16 mouse cellular contexts compared by ENCODE assay signal in genomic region chr14:12296391-12296790, GRCm38 (mm10). TPM values are rescaled to one million over a fixed set of nuclear protein-coding genes. Genes with fewer than 3 reads are reported as not detected.
DNase-seq lines count a peak whose midpoint lies in the region; ATAC-seq and TF ChIP-seq lines count a peak whose summit lies in the region.
"Had no signal": no experiment of that assay in that cellular context is flagged by ENCODE, and none has a peak within 500 bp of the region (broad histone marks: within the 10 kb centered on the region; RNA-seq: fewer than 3 reads in every experiment).

No protein-coding gene starts in this region.

- WGBS in forebrain, embryonic 14.5 days, result 68% methylated on average over 7 of the region's 7 CpGs
- WGBS in forebrain, embryonic 12.5 days, result 90% methylated on average over 7 of the region's 7 CpGs
- 90% methylated on average over 7 of the region's 7 CpGs for WGBS in stomach, postnatal 0 days

- TF ChIP-seq EP300 in stomach, postnatal 0 days (optimal IDR thresholded peaks at IDR 0.05), result no peak

- no peak overlapping the region for H3K9ac ChIP-seq in forebrain, embryonic 14.5 days (ENCODE audit: low read length)
- H3K9ac ChIP-seq in forebrain, embryonic 12.5 days, result no peak overlapping the region
- no peak overlapping the region for H3K9ac ChIP-seq in stomach, postnatal 0 days (ENCODE audit: low read length)
- H3K9ac ChIP-seq: liver, embryonic 13.5 days had no signal

- no peak overlapping the region for H3K4me2 ChIP-seq in forebrain, embryonic 14.5 days (ENCODE audit: low read length)
- no peak overlapping the region for H3K4me2 ChIP-seq in forebrain, embryonic 12.5 days
- H3K4me2 ChIP-seq in stomach, postnatal 0 days (replicated peaks; ENCODE audit: low read depth), result no peak overlapping the region
- H3K4me2 ChIP-seq: liver, embryonic 13.5 days had no signal

- peak; percentile 35; the same call in 1 of the 2 replicates for ATAC-seq in forebrain, embryonic 14.5 days
- no peak for ATAC-seq in forebrain, embryonic 12.5 days (ENCODE audit: low FRiP score)
- no peak for ATAC-seq in stomach, postnatal 0 days (ENCODE audit: low FRiP score, low TSS enrichment)

- peak; percentile 45 for DNase-seq in forebrain, embryonic 14.5 days (ENCODE audit: low spot score)
- DNase-seq in frontal cortex, postnatal 10 days (ENCODE audit: low spot score in 2 of 2), result peak; percentile 46 to 50
- peak; percentile 74 to 83 for DNase-seq in left cerebral cortex, adult 18-20 months (ENCODE audit: low spot score in 2 of 2)
- DNase-seq in right cerebral cortex, postnatal 4 days, result peak; percentile 6
- no peak for DNase-seq in heart, adult 8-10 months (ENCODE audit: low spot score)
- no peak for DNase-seq in ovary, adult 18-20 months (ENCODE audit: low spot score)
- DNase-seq in stomach, postnatal 0 days (ENCODE audit: low spot score), result no peak
- DNase-seq: kidney, postnatal 14 days; liver, embryonic 13.5 days; thymus, adult 18-20 months had no signal

- H3K36me3 ChIP-seq in forebrain, embryonic 14.5 days (ENCODE audit: control insufficient read depth, insufficient read depth, low read length), result peaks cover 3% of the 10 kb centered on the region
- H3K36me3 ChIP-seq in forebrain, embryonic 12.5 days (replicated peaks), result peaks cover 4% of the 10 kb centered on the region
- H3K36me3 ChIP-seq in stomach, postnatal 0 days (ENCODE audit: control insufficient read depth, insufficient read depth, low read length), result 0 out of 2 replicates have a peak, but pooled peaks cover 2% of the 10 kb centered on the region

- TF ChIP-seq CTCF in stomach, postnatal 0 days (IDR thresholded peaks at IDR 0.05; ENCODE audit: low read depth), result no peak

- no peak overlapping the region for H3K4me3 ChIP-seq in forebrain, embryonic 14.5 days (ENCODE audit: low read depth, low read length)
- H3K4me3 ChIP-seq in forebrain, embryonic 12.5 days (replicated peaks), result no peak overlapping the region
- no peak overlapping the region for H3K4me3 ChIP-seq in stomach, postnatal 0 days (ENCODE audit: low read depth, low read length)
- H3K4me3 ChIP-seq: erythroblast, embryonic 14.5 days; liver, embryonic 13.5 days had no signal

- no peak overlapping the region for H3K27ac ChIP-seq in forebrain, embryonic 14.5 days (ENCODE audit: low read depth, low read length)
- no peak overlapping the region for H3K27ac ChIP-seq in forebrain, embryonic 12.5 days
- no peak overlapping the region for H3K27ac ChIP-seq in stomach, postnatal 0 days (replicated peaks)
- H3K27ac ChIP-seq: liver, embryonic 13.5 days; macrophage had no signal

- H3K4me1 ChIP-seq in forebrain, embryonic 14.5 days (ENCODE audit: control insufficient read depth, insufficient read depth, low read length), result no peaks in the 10 kb centered on the region
- H3K4me1 ChIP-seq in forebrain, embryonic 12.5 days, result peaks cover 8% of the 10 kb centered on the region
- H3K4me1 ChIP-seq in stomach, postnatal 0 days (replicated peaks; ENCODE audit: control insufficient read depth, insufficient read depth), result no peaks in the 10 kb centered on the region
- H3K4me1 ChIP-seq: liver, embryonic 13.5 days had no signal

- H3K27me3 ChIP-seq in forebrain, embryonic 14.5 days (replicated peaks; ENCODE audit: control insufficient read depth, insufficient read depth, low read length), result no peaks in the 10 kb centered on the region
- no peaks in the 10 kb centered on the region for H3K27me3 ChIP-seq in forebrain, embryonic 12.5 days
- H3K27me3 ChIP-seq in stomach, postnatal 0 days (ENCODE audit: control insufficient read depth, insufficient read depth, low read length), result no peaks in the 10 kb centered on the region
- H3K27me3 ChIP-seq: liver, embryonic 13.5 days had no signal

- no peaks in the 10 kb centered on the region for H3K9me3 ChIP-seq in forebrain, embryonic 14.5 days (replicated peaks; ENCODE audit: control insufficient read depth, low read length)
- no peaks in the 10 kb centered on the region for H3K9me3 ChIP-seq in forebrain, embryonic 12.5 days
- no peaks in the 10 kb centered on the region for H3K9me3 ChIP-seq in stomach, postnatal 0 days (ENCODE audit: control insufficient read depth, low read length)
- H3K9me3 ChIP-seq: liver, embryonic 13.5 days had no signal

RNA-seq across cellular contexts. Expression of gene 3830406C13Rik, which starts 12.4 kb away (rescaled TPM):
- 44.0 and 44.7 TPM in 2 replicates for polyA plus RNA-seq in forebrain, embryonic 14.5 days (2014; fragmentation: Nextera tagmentation; extraction: Ambion mirVana)
- polyA plus RNA-seq in forebrain, embryonic 12.5 days (2016; fragmentation: Nextera tagmentation; extraction: Ambion mirVana), result 33.9 and 37.8 TPM in 2 replicates
- total RNA-seq in left cerebral cortex, adult 18-20 months (2021), result 10 to 100 TPM; 29.1 to 29.2 TPM
- total RNA-seq in heart, adult 8-10 months (2022), result 10 to 100 TPM; 18.2 to 24.6 (median 21.4) TPM
- 48.9 and 54.5 TPM in 2 replicates for polyA plus RNA-seq in stomach, postnatal 0 days (2015; fragmentation: Nextera tagmentation; extraction: Ambion mirVana)

RNA-seq across cellular contexts. Expression of gene Gm49355, which starts 12.6 kb away (rescaled TPM):
- 0.15 and 0.18 TPM in 2 replicates for polyA plus RNA-seq in forebrain, embryonic 14.5 days (2014; fragmentation: Nextera tagmentation; extraction: Ambion mirVana)
- 0.13 and 0.37 TPM in 2 replicates for polyA plus RNA-seq in forebrain, embryonic 12.5 days (2016; fragmentation: Nextera tagmentation; extraction: Ambion mirVana)
- under 1 TPM; 0.12 to 0.49 TPM for total RNA-seq in left cerebral cortex, adult 18-20 months (2021)
- under 1 TPM in 3 of 4 experiments, not detected in 1; 0.09 to 0.16 (median 0.11) TPM for total RNA-seq in heart, adult 8-10 months (2022)
- 0.16 and 0.22 TPM in 2 replicates for polyA plus RNA-seq in stomach, postnatal 0 days (2015; fragmentation: Nextera tagmentation; extraction: Ambion mirVana)
- polyA plus RNA-seq: erythroblast, embryonic 14.5 days had no signal

RNA-seq across cellular contexts. Expression of gene Fezf2, which starts 51.6 kb away (rescaled TPM):
- polyA plus RNA-seq in forebrain, embryonic 14.5 days (2014; fragmentation: Nextera tagmentation; extraction: Ambion mirVana), result 69.6 and 81.3 TPM in 2 replicates
- 46.8 and 52.6 TPM in 2 replicates for polyA plus RNA-seq in forebrain, embryonic 12.5 days (2016; fragmentation: Nextera tagmentation; extraction: Ambion mirVana)
- 10 to 100 TPM; 26.4 to 33.2 TPM for total RNA-seq in left cerebral cortex, adult 18-20 months (2021)
- total RNA-seq in heart, adult 8-10 months (2022), result not detected
- not detected in 2 replicates for polyA plus RNA-seq in stomach, postnatal 0 days (2015; fragmentation: Nextera tagmentation; extraction: Ambion mirVana)
- total RNA-seq: adrenal gland, adult 18-20 months; MEL had no signal
- polyA plus RNA-seq: erythroblast, embryonic 14.5 days; liver, embryonic 13.5 days; macrophage; neural tube, embryonic 11.5 days had no signal

Comparison
In these comparisons a context has a peak if more than half of its experiments do, and no peak if none do; other contexts are left out.
1. DNase-seq: peak in forebrain, embryonic 14.5 days (single experiment), frontal cortex, postnatal 10 days (2 of 2), left cerebral cortex, adult 18-20 months (2 of 2) and right cerebral cortex, postnatal 4 days (single experiment); none in heart, adult 8-10 months (single experiment), ovary, adult 18-20 months (single experiment) and stomach, postnatal 0 days (single experiment).
2. RNA of gene Fezf2, which starts 51.6 kb away (polyA plus RNA-seq): 69.6 to 81.3 TPM in forebrain, embryonic 14.5 days and 46.8 to 52.6 TPM in forebrain, embryonic 12.5 days; not detected in stomach, postnatal 0 days; every median in the first group is over 10 times any median in the second.